Mouse (Mus musculus) heart, adult 2 months (tissue): Measurements from ENCODE around the gene Grik3.

Source experiments
- CTCF ChIP-seq: fragments of 200-600 bp; IDR thresholded peaks from 2 replicates; pipeline ENCODE4 v1.8.1; 2022; ENCODE audit warnings: antibody characterized with exemption, mild to moderate bottlenecking, moderate library complexity
- EP300 ChIP-seq: fragments of 200-500 bp; IDR thresholded peaks from 2 replicates; pipeline ENCODE4 v1.6.1; 2011; ENCODE audit warnings: low read depth, low read length, control low read depth; ENCODE audit not compliant: insufficient read depth
- POLR2A ChIP-seq: fragments of 200-500 bp; IDR thresholded peaks from 2 replicates; pipeline ENCODE4 v1.6.1; 2011; ENCODE audit warnings: mild to moderate bottlenecking, low read depth, low read length, control low read depth; ENCODE audit not compliant: insufficient read depth

DNA sequence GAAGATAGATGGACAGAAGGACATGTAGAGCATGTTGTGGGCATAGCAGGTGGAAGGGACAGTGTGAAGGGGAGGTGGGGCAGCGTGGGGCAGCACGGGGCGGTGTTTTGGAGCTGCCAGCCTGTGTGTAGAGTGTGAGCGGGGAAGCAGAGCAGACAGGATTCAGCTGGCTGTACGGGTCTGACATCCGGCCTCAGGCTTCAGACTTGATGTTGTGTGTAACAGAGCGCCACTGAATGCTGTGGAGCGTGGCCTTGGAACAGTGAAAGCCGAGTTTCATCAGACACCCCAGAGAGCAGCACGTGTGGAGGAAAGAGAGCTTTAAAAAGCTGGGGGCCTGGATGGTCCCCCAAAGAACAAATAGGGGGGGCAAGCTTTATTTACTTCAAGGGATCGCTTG, 144.5 kb downstream of the Grik3 start:
- no peak for TF ChIP-seq POLR2A
- no peak for TF ChIP-seq CTCF
- TF ChIP-seq EP300, result no peak
